Mouse (Mus musculus): ENCODE measurements around the gene Pde3a.

Gene Pde3a

GRCm38 (mm10) chr6:141267888-141268570 lies 19.0 kb downstream of the Pde3a start:
- no peak for DNase-seq (ENCODE audit: low spot score in 2 of 2)

- no peak for DNase-seq (ENCODE audit: low spot score in 2 of 2)
Measured at GRCm38 (mm10) chr6:141268871-141269270, 19.8 kb downstream of the Pde3a start.

- no peak for DNase-seq (ENCODE audit: low spot score in 2 of 2)
Measured at GRCm38 (mm10) chr6:141271133-141271532, 22.1 kb downstream of the Pde3a start.

- DNase-seq (ENCODE audit: low spot score in 2 of 2), result no peak
Measured at GRCm38 (mm10) chr6:141271579-141271978, 22.5 kb downstream of the Pde3a start.

- DNase-seq (ENCODE audit: low spot score in 2 of 2), result no peak
Measured at GRCm38 (mm10) chr6:141273685-141274084, 24.6 kb downstream of the Pde3a start.

- DNase-seq (ENCODE audit: low spot score in 2 of 2), result no peak
Measured at GRCm38 (mm10) chr6:141281685-141282084, 32.6 kb downstream of the Pde3a start.

DNA sequence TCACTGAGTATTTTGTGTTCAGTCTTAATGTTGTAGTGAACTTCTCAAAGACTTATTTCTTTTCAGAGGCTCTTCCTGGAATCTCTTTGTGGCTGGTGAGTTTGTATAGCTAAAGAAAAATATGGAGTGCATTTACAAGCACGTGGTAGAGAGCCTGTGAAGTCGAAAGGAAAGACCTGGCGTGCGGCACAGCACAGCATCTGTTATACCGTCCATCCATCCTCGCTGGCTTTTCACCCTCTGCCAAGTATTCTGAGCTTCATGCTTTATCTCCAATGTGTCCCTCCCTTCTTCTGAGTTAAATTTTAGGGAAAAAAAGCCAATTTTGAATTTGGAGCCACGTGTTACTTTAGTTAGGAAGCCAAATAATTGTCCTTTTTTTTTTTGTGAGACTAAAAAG lies 33.7 kb downstream of the Pde3a start:
- DNase-seq (ENCODE audit: low spot score in 2 of 2), result no peak

GRCm38 (mm10) chr6:141291195-141291594 lies 42.1 kb downstream of the Pde3a start:
- DNase-seq (ENCODE audit: low spot score in 2 of 2), result no peak

DNA sequence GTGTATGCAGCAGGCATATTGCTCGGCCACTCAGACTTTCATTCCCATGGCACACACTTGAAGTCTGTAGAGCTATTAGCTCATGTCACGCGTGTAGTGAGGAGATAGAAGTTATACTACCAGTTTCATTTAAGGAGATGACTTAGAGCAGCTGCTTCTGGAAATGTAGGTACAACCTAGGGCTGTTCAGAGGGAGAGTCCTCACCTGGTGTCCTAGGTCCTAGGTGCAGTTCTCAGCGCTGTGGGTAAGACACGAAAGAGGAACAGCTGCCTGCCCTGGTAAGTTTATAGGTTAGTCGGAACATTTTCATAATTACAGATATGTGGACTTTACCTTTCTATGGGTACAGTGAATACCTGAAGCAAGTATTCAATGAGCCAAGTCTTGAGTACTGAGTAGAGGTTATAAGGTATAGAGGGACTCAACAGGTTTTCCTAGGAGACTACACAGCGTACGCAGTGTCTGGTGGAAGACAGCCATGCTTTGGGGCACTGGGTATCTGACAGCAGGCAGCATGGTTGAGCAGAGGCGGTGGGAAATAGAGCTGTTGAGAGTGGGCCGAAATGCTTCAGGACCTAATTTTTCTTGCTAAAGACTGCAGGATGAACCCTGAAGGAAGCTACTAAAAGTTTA lies 43.9 kb downstream of the Pde3a start:
- no peak for DNase-seq (ENCODE audit: low spot score in 2 of 2)

DNA sequence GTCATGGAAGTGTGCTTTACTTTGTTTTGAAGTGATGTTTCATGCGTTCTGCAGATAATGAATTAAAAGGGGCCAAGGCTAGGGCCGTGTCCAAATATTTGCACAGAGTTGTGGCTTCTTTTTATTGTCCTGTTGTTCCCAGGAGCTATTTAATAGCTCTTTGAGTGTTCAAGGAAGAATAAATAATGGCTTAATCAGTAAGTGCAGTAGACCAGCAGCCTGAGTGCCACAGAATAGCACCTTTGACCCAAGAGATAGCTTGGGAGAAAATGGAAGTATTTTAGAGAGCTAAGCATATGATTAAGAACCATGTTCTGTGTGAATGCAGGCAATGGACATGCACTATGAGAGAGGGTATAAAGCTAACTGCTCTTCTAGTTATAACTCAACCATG lies 44.4 kb downstream of the Pde3a start:
- DNase-seq (ENCODE audit: low spot score in 2 of 2), result no peak

- no peak for DNase-seq (ENCODE audit: low spot score in 2 of 2)
Measured at GRCm38 (mm10) chr6:141295264-141295663, 46.2 kb downstream of the Pde3a start.

- no peak for DNase-seq (ENCODE audit: low spot score in 2 of 2)
Measured at GRCm38 (mm10) chr6:141301750-141302748, 53.0 kb downstream of the Pde3a start.

GRCm38 (mm10) chr6:141302842-141303241 lies 53.8 kb downstream of the Pde3a start:
- DNase-seq (ENCODE audit: low spot score in 2 of 2), result no peak

- DNase-seq (ENCODE audit: low spot score in 2 of 2), result no peak
Measured at GRCm38 (mm10) chr6:141307326-141307725, 58.3 kb downstream of the Pde3a start.

GRCm38 (mm10) chr6:141308451-141308850 lies 59.4 kb downstream of the Pde3a start:
- DNase-seq (ENCODE audit: low spot score in 2 of 2), result no peak

DNA sequence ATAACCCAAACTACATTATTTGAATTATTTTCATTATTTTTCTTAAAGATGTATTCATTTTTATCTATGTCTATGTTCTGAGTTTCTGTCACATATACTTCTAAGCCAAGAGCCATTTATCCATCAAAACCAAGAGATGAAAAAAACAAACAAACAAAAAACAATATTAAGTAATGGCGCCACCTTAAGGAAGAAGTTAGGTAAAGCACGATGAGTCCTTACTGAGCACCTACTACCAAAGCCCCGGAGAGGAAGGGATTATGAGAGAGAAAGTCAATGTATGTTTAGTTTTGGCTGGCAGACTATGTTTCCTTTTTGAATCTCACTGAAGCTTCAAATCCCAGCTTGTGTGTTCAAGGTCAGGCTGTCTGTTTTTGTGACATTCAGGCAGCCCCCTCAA lies 60.8 kb downstream of the Pde3a start:
- DNase-seq (ENCODE audit: low spot score in 2 of 2), result no peak

DNA sequence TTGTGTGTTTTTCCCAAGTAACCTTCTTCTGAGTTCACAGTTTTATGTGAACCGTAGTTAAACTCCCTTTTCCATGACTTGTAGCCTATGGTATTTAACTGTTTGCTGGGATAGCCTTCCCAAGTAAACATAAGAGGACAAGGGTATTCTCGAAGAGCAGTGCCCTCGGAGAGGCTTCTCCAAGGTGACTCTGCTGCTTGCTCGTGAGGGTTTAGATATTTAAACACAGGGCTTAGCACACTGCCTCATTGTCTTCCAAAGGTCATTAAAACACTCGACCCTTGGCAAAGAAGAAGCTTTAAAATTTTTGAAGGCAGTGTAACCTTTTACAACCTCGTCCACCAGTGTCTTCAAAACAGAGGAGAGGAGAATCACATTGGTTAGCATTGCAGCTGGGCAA lies 61.3 kb downstream of the Pde3a start:
- no peak for DNase-seq (ENCODE audit: low spot score in 2 of 2)

DNA sequence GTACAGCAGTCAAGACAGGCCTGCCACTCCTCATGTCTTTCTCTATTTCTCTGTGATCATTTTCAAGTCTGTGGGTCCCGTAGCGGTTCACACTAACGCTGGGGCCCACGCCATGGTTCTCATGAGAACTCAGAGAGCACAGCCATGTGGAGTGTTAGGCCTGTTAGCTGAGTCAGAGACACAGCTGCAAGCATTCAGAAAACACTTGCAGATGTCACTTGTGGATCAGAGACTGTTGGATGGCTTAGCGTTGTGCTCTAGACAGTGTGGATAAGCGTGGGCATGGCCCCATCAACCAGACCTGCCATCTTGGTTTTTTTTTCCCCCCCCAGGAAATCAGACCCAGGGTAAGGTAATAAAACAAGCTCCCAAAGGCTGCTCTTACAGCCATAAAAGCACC lies 62.5 kb downstream of the Pde3a start:
- no peak for DNase-seq (ENCODE audit: low spot score in 2 of 2)

- no peak for DNase-seq (ENCODE audit: low spot score in 2 of 2)
Measured at GRCm38 (mm10) chr6:141313112-141313511, 64.0 kb downstream of the Pde3a start.

GRCm38 (mm10) chr6:141318440-141318839 lies 69.4 kb downstream of the Pde3a start:
- DNase-seq (ENCODE audit: low spot score in 2 of 2), result no peak

DNA sequence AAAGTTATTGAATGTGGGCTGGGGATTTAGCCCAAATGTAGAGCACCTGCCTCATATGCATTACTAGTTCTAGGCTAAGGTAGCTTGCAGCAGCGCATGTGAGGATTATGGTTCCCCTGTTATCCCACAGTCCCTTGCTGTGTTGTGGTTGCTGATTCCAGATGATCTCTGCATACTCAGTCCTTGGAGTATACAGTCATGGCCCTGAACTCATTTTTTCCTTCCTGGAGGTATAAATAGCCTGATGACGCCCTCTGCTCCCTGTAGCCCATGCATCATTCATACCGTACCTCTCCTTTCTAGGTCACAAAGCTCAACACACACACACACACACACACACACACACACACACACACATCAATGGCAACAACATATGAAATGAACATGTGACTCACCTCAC lies 72.2 kb downstream of the Pde3a start:
- no peak for DNase-seq (ENCODE audit: low spot score in 2 of 2)

- no peak for DNase-seq (ENCODE audit: low spot score in 2 of 2)
Measured at GRCm38 (mm10) chr6:141322961-141323360, 73.9 kb downstream of the Pde3a start.

All from spleen, postnatal 36 days (tissue).